Mouse (Mus musculus) spleen, adult 2 months (tissue): ENCODE data around the gene 1110051M20Rik. TPM values are rescaled to one million over a fixed set of nuclear protein-coding genes. Genes with fewer than 3 reads are reported as not detected.

Experiments
- DNase-seq, 2 experiments: peaks; one replicate each; pipeline versions ENCODE4 v3.0.0 to v3.0.0-alpha.2; 2012 to 2021; ENCODE audit warnings: low spot score in 2 of 2, low read depth in 1 of 2
- H3K27ac ChIP-seq: fragments of 200-500 bp; 2 replicates; pipeline ENCODE4 v1.5.1; 2012; ENCODE audit warnings: low read length, inconsistent platforms; ENCODE audit not compliant: insufficient read depth
- H3K27me3 ChIP-seq: fragments of 200-500 bp; 2 replicates; pipeline ENCODE4 v1.6.1; 2012; ENCODE audit warnings: mild to moderate bottlenecking, moderate library complexity, low read length, inconsistent platforms; ENCODE audit not compliant: control insufficient read depth, insufficient read depth
- H3K36me3 ChIP-seq: fragments of 200-500 bp; 2 replicates; pipeline ENCODE4 v1.6.1; 2012; ENCODE audit warnings: mild to moderate bottlenecking, low read length, inconsistent platforms; ENCODE audit not compliant: control insufficient read depth, insufficient read depth
- H3K4me1 ChIP-seq: fragments of 200-500 bp; 2 replicates; pipeline ENCODE4 v1.6.1; 2011; ENCODE audit warnings: inconsistent platforms; ENCODE audit not compliant: control insufficient read depth, insufficient read depth, insufficient read length
- H3K4me3 ChIP-seq: fragments of 200-500 bp; 2 replicates; pipeline ENCODE4 v1.5.1; 2011; ENCODE audit warnings: mild to moderate bottlenecking, inconsistent platforms; ENCODE audit not compliant: insufficient read depth, insufficient read length; ENCODE audit errors: extremely low read depth
- CTCF ChIP-seq: fragments of 200-500 bp; IDR thresholded peaks from 2 replicates; pipeline ENCODE4 v1.5.1; 2011; ENCODE audit warnings: mild to moderate bottlenecking, inconsistent platforms; ENCODE audit not compliant: insufficient read depth, insufficient read length, insufficient replicate concordance; ENCODE audit errors: extremely low read depth
- POLR2A ChIP-seq: fragments of 200-500 bp; IDR thresholded peaks from 2 replicates; pipeline ENCODE4 v1.6.1; 2011; ENCODE audit warnings: low read depth, low read length, inconsistent platforms
- WGBS: fragments of 180-500 bp; shearing (Covaris S2); methylation state at CpG from one replicate; pipeline ENCODE4 v1.1.7; 2018; 5-methylcytosine and 5-hydroxymethylcytosine counted together
- polyA plus RNA-seq: library from polyadenylated mRNA; depleted of rRNA; stranded (reverse); fragments of >200 nt; gene quantifications from 2 replicates; pipeline ENCODE4 v1.2.3, GENCODE M21; 2012

1110051M20Rik gene
- polyA plus RNA-seq, 1 experiment = 5.6 TPM

DNA sequence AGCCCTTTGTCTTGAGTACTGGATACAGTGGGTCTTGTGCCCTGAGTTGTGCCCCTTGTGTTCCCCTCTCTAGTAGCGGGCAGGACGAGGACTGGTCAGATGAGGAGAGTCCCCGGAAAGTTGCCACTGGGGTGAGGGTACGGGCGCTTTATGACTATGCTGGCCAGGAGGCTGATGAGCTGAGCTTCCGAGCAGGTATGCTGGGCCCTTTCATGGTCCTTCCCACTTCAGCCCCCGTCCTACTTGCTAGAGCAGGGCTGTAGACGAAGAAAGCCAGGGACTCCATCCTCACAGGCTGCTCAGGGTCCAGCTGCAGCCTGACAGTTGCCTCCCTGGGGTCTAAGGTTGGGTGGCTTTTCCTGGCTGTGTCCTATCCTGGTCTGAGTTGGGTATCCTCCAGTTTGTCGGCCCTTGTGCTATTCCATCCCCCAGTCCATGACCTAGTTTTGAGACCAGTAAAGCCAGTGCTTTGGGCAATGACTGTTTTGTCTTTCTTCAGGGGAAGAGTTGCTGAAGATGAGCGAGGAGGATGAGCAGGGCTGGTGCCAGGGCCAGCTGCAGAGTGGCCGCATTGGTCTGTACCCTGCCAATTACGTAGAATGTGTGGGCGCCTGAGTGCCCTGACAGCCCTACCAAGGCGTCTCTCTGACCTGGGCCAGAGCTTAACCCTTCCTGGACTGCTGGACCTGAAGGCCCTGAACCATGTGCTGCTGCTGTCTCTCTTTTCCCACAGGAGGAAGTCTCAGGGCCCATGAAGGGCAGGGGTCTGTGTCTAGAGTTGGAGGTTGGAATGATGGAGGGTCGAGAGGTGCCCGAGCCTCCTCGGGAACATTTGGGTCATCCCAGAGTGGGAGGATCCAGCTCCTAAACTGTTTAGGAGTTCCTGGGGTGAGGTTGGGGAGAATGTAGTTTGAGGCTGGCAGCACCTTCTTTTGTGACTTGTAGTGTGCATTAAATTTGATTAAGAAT is 180.5 kb downstream of the 1110051M20Rik start:
- no peak for TF ChIP-seq POLR2A
- no peak for TF ChIP-seq CTCF
- Histone ChIP-seq H3K27ac (no peak overlapping the region), H3K4me1 (peaks cover 7% of the 10 kb centered on the region; the same call in 1 of the 2 replicates), H3K4me3 (no peak overlapping the region), H3K36me3 (peaks cover 15% of the 10 kb centered on the region), H3K27me3 (no peaks in the 10 kb centered on the region)
- no peak for DNase-seq
- 91% methylated on average over 17 of the region's 17 CpGs for WGBS

DNA sequence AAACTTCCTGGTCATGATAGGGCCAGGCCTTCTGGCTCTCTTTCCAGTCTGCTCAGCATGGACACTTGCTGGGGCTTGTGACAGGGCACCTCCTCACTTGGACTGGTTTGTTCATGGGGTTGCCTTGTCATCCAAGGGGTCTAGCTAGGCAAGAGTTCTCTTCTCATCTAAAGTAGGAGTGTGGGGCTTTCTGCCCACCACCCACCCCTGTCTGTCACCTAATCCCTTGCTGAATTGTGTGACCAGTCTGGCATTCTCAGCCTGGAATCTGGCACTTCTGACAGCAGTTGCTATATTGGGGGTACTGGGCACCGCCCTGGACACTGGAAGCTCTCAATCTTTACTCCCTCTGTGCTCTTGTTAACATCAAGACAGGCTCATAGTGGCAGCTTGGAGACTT is 185.0 kb downstream of the 1110051M20Rik start:
- DNase-seq = no peak
- H3K27ac ChIP-seq = no peak overlapping the region
- no peak overlapping the region for H3K4me3 ChIP-seq
- 100% methylated on average over 1 of the region's 1 CpGs for WGBS
- TF ChIP-seq CTCF (no peak), POLR2A (no peak)
- peaks cover 7% of the 10 kb centered on the region for H3K4me1 ChIP-seq
- H3K27me3 ChIP-seq = peaks cover 22% of the 10 kb centered on the region
- H3K36me3 ChIP-seq = no peaks in the 10 kb centered on the region

DNA sequence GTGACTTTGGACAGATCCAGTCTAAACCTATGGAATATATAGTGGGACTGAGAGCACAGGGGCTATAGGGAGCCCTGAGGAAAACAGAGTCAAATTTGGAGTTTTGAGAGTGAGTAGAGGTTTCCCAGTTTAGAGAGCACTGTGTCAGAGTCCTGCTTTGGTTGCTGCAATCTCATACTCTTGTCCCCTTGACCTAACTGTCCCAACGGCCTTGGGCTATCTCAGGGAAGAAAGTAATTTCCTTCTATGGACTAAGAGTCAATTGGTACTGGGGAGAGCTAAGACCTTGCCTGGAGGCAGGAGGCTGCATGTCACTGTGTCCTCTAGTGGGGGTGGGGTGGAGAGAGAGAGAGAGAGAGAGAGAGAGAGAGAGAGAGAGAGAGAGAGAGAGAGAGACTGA is 185.7 kb downstream of the 1110051M20Rik start:
- H3K36me3 ChIP-seq = no peaks in the 10 kb centered on the region
- DNase-seq = no peak
- TF ChIP-seq CTCF (no peak), POLR2A (no peak)
- H3K4me3 ChIP-seq = no peak overlapping the region
- peaks cover 22% of the 10 kb centered on the region for H3K27me3 ChIP-seq
- no peak overlapping the region for H3K27ac ChIP-seq
- peaks cover 5% of the 10 kb centered on the region for H3K4me1 ChIP-seq
- 68% methylated on average over 1 of the region's 1 CpGs for WGBS

GRCm38 (mm10) chr2:91258054-91258453 is 186.4 kb downstream of the 1110051M20Rik start:
- no peak for DNase-seq
- Histone ChIP-seq H3K27me3 (peaks cover 22% of the 10 kb centered on the region), H3K4me1 (peaks cover 5% of the 10 kb centered on the region), H3K4me3 (no peak overlapping the region), H3K27ac (no peak overlapping the region), H3K36me3 (no peaks in the 10 kb centered on the region)
- TF ChIP-seq CTCF (no peak), POLR2A (no peak)
- WGBS = 85% methylated on average over 5 of the region's 5 CpGs

- Histone ChIP-seq H3K36me3 (no peaks in the 10 kb centered on the region), H3K27me3 (peaks cover 22% of the 10 kb centered on the region), H3K4me3 (peak overlapping the region; percentile 61), H3K27ac (no peak overlapping the region), H3K4me1 (peaks cover 5% of the 10 kb centered on the region)
- TF ChIP-seq CTCF (no peak), POLR2A (no peak)
- 12% methylated on average over 22 of the region's 22 CpGs for WGBS
- no peak for DNase-seq
These were observed 187.2 kb downstream of the 1110051M20Rik start for GRCm38 (mm10) chr2:91257126-91257980.

DNA sequence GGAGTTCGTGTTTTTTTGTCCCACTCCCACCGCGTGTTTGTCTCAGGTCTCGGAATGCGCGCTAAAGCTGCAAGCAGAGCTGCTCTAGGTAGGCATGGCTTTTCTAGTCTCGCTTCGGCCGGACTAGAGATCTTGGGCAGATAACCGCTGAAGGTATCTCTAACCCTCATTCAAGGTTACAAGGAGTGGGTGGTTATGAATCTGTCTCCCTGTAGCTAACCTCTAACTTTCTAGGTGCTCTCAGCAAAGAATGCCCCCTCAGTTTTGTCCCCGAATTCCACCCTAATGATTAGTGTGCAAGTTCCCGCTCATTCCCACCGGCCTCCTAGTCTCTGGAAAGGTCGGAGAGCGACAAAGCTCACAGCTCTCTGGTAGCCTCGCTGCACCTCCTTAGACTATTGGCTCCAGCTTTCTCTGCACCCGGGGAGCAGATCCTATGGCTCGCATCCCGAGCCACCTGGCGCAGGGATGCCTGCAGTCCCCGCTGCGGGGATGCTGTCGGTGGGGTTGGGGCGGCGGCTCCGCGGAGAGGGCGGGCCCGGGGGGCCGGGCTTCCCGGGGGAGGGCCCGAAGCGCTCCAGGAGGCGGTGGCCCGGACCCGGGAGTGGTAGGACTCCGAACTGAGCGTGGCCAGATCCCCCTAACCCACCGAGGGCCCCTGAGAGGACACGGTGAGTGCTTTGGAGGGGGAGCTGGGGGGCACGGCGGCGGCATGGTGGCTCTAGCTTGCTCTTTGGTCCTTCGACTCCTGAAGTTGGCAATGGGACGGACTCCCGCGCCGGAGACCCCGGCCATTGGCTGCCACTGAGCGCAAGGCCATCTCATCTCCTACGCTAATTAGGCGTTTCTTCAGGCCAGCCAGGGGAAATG is 188.0 kb downstream of the 1110051M20Rik start:
- WGBS = 2% methylated on average over 52 of the region's 52 CpGs
- peaks cover 5% of the 10 kb centered on the region for H3K4me1 ChIP-seq
- no peak for DNase-seq
- H3K4me3 ChIP-seq = peak overlapping the region; percentile 61
- no peak for TF ChIP-seq CTCF
- no peak for TF ChIP-seq POLR2A
- no peaks in the 10 kb centered on the region for H3K36me3 ChIP-seq
- H3K27me3 ChIP-seq = peaks cover 22% of the 10 kb centered on the region
- H3K27ac ChIP-seq = no peak overlapping the region
